Mouse (Mus musculus): ENCODE results near the gene Trp53.

Gene Trp53

DNA sequence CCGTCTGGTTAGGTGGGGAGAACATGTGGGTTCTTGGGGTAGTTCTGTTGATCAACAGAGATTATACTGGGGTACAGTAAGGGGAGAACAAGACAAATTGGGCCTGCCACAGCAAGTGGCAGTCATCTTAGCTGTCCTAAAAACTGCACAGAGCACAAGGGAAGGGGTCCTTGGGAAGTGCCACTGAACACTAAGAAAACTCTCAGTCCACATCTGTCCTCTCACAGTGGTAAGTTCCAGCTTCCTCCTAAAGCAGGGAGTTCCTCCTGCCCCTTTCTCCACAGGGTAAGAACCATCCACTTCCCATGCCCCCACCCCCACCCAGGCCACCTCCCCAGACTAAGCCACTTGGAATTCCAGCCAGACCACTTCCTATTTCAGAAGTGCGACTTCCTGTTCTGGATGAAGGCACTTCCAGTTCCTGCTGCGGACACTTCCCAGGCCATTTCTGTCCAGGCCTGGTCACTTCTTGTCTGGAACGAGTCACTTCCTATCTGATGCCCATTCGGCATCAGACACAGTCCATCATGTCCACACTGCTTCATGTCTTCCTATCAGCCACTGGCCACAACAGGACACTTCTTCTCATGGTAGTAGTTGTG, 25.5 kb upstream of the Trp53 start:
- DNase-seq (ENCODE audit: low read depth, low spot score) = no peak
- Histone ChIP-seq H3K36me3 (ENCODE audit: control insufficient read depth, insufficient read depth, low read length, poor library complexity, severe bottlenecking) (no peaks in the 10 kb centered on the region), H3K27me3 (ENCODE audit: control insufficient read depth, insufficient read depth, low read length, poor library complexity, severe bottlenecking) (no peaks in the 10 kb centered on the region)

- Histone ChIP-seq H3K27me3 (ENCODE audit: control insufficient read depth, insufficient read depth, low read length, poor library complexity, severe bottlenecking) (no peaks in the 10 kb centered on the region), H3K36me3 (ENCODE audit: control insufficient read depth, insufficient read depth, low read length, poor library complexity, severe bottlenecking) (peaks cover 11% of the 10 kb centered on the region)
- no peak for DNase-seq (ENCODE audit: low read depth, low spot score)
Observed at GRCm38 (mm10) chr11:69557381-69557958, 22.7 kb upstream of the Trp53 start.

GRCm38 (mm10) chr11:69558756-69559155, 21.4 kb upstream of the Trp53 start:
- no peak for DNase-seq (ENCODE audit: low read depth, low spot score)
- peaks cover 14% of the 10 kb centered on the region for H3K36me3 ChIP-seq (ENCODE audit: control insufficient read depth, insufficient read depth, low read length, poor library complexity, severe bottlenecking)
- no peaks in the 10 kb centered on the region for H3K27me3 ChIP-seq (ENCODE audit: control insufficient read depth, insufficient read depth, low read length, poor library complexity, severe bottlenecking)

DNA sequence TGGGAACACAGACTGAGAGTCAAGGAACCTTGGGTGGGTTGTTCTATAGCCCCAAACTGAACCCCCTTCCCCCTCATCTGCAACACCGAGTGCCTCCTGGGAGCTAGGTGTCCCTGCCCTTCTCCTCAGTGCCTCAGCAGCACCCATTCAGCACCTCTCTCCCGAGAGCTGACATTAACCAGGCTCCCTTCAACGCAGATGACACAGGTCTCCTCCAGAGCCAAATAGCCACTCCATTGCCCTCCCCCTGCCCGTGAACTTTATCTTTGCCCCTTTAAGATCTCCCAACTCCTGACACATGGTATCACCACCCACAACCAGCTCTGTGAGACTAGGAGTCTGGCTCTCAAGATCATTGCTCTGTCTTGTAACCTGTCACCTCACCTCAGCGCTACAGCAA, 21.0 kb upstream of the Trp53 start:
- DNase-seq (ENCODE audit: low read depth, low spot score) = no peak
- H3K27me3 ChIP-seq (ENCODE audit: control insufficient read depth, insufficient read depth, low read length, poor library complexity, severe bottlenecking) = no peaks in the 10 kb centered on the region
- peaks cover 14% of the 10 kb centered on the region for H3K36me3 ChIP-seq (ENCODE audit: control insufficient read depth, insufficient read depth, low read length, poor library complexity, severe bottlenecking)

DNA sequence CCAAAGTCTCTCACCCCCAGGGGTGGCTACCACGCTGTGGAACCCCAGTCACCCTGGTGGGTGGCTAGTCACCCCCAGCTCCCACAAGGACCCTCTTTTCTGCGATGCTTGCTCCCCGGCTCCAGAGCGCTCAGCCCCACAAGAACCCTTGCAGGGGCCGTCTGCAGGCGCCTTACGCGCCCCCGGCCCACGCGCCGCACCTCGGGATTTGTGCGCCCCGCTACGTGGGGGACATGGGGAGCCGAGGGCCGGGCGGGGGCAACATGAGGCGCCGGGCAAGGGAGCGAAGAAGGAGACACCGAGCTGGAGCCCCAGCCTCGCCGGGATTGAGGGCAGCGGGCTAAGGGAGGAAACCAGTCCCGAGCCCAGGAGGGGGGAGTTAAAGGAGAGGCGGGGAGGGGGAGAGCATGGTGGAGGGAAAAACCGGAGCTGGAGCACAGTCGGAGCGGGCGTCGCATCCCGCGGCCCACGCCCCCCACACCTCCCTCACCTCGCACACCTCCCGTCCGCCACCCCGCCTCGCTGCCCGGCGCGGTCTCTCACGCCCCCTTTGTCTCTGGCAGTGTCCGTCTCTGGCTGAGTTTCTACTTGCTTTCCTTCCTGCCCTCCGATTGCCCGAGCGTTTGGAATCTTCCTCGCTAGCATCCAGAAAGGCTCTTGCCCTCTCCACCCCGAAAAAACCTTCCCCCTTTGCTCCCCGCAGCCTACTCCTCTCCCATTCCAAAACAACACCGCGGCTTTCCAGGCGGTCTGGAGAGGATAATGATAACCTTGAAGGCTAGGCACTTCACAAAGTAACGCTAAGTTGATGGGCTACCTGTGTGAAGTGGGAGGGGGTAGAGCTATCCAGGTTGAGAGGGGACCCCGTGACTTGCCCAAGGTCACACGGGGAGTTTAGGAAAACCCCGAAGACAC, 20.1 kb upstream of the Trp53 start, which contains the start of gene Efnb3:
Efnb3 (minus strand) TSS at position 355 of the 915 bp plus-strand sequence.
- no peak for DNase-seq (ENCODE audit: low read depth, low spot score)
- Histone ChIP-seq H3K27me3 (ENCODE audit: control insufficient read depth, insufficient read depth, low read length, poor library complexity, severe bottlenecking) (no peaks in the 10 kb centered on the region), H3K36me3 (ENCODE audit: control insufficient read depth, insufficient read depth, low read length, poor library complexity, severe bottlenecking) (peaks cover 14% of the 10 kb centered on the region)

- no peak for DNase-seq (ENCODE audit: low read depth, low spot score)
- H3K27me3 ChIP-seq (ENCODE audit: control insufficient read depth, insufficient read depth, low read length, poor library complexity, severe bottlenecking) = no peaks in the 10 kb centered on the region
- H3K36me3 ChIP-seq (ENCODE audit: control insufficient read depth, insufficient read depth, low read length, poor library complexity, severe bottlenecking) = peaks cover 14% of the 10 kb centered on the region
Observed at GRCm38 (mm10) chr11:69560896-69561854, 19.0 kb upstream of the Trp53 start.

- no peak for DNase-seq (ENCODE audit: low read depth, low spot score)
- no peaks in the 10 kb centered on the region for H3K27me3 ChIP-seq (ENCODE audit: control insufficient read depth, insufficient read depth, low read length, poor library complexity, severe bottlenecking)
- peaks cover 14% of the 10 kb centered on the region for H3K36me3 ChIP-seq (ENCODE audit: control insufficient read depth, insufficient read depth, low read length, poor library complexity, severe bottlenecking)
Observed at GRCm38 (mm10) chr11:69563373-69563772, 16.8 kb upstream of the Trp53 start.

DNA sequence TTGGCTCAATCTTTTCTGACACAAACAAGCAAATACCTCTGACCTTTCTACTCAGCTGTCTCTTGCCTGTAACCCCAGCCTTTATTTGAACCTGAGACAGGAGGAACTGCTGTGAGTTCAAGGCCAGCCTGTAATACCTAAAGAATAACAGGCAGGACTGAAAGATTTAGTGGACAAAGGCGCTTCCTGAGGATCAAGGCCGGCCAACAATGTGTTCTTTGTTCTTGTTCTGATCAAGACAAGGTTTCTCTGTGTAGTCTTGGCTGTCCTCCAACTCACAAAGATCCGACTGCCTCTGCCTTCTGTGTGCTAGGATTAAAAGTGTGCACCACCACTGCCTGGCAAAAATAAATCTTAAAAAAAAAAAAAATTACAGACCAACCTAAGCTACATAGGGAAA, 15.8 kb upstream of the Trp53 start:
- no peak for DNase-seq (ENCODE audit: low read depth, low spot score)
- Histone ChIP-seq H3K36me3 (ENCODE audit: control insufficient read depth, insufficient read depth, low read length, poor library complexity, severe bottlenecking) (peaks cover 14% of the 10 kb centered on the region), H3K27me3 (ENCODE audit: control insufficient read depth, insufficient read depth, low read length, poor library complexity, severe bottlenecking) (no peaks in the 10 kb centered on the region)

GRCm38 (mm10) chr11:69565131-69565530, 15.0 kb upstream of the Trp53 start:
- Histone ChIP-seq H3K27me3 (ENCODE audit: control insufficient read depth, insufficient read depth, low read length, poor library complexity, severe bottlenecking) (no peaks in the 10 kb centered on the region), H3K36me3 (ENCODE audit: control insufficient read depth, insufficient read depth, low read length, poor library complexity, severe bottlenecking) (peaks cover 14% of the 10 kb centered on the region)
- no peak for DNase-seq (ENCODE audit: low read depth, low spot score)

- DNase-seq (ENCODE audit: low read depth, low spot score) = peak; percentile 68
- no peaks in the 10 kb centered on the region for H3K27me3 ChIP-seq (ENCODE audit: control insufficient read depth, insufficient read depth, low read length, poor library complexity, severe bottlenecking)
- H3K36me3 ChIP-seq (ENCODE audit: control insufficient read depth, insufficient read depth, low read length, poor library complexity, severe bottlenecking) = no peaks in the 10 kb centered on the region; the same call in none of the 2 replicates
Observed at GRCm38 (mm10) chr11:69575220-69575619, 4.9 kb upstream of the Trp53 start.

GRCm38 (mm10) chr11:69576307-69576706, 3.9 kb upstream of the Trp53 start:
- no peaks in the 10 kb centered on the region; the same call in 1 of the 2 replicates for H3K36me3 ChIP-seq (ENCODE audit: control insufficient read depth, insufficient read depth, low read length, poor library complexity, severe bottlenecking)
- no peak for DNase-seq (ENCODE audit: low read depth, low spot score)

GRCm38 (mm10) chr11:69578301-69578700, 1.9 kb upstream of the Trp53 start:
- no peaks in the 10 kb centered on the region; the same call in 1 of the 2 replicates for H3K36me3 ChIP-seq (ENCODE audit: control insufficient read depth, insufficient read depth, low read length, poor library complexity, severe bottlenecking)
- H3K27me3 ChIP-seq (ENCODE audit: control insufficient read depth, insufficient read depth, low read length, poor library complexity, severe bottlenecking) = no peaks in the 10 kb centered on the region
- no peak for DNase-seq (ENCODE audit: low read depth, low spot score)

More at GRCm38 (mm10) chr11:69576307-69576706, 3.9 kb upstream of the Trp53 start:
- H3K27me3 ChIP-seq (ENCODE audit: control insufficient read depth, insufficient read depth, low read length, poor library complexity, severe bottlenecking) = no peaks in the 10 kb centered on the region

GRCm38 (mm10) chr11:69579128-69580017, 786 bp upstream of the Trp53 start:
- DNase-seq (ENCODE audit: low read depth, low spot score) = peak; percentile 94
- no peaks in the 10 kb centered on the region for H3K27me3 ChIP-seq (ENCODE audit: control insufficient read depth, insufficient read depth, low read length, poor library complexity, severe bottlenecking)
- H3K36me3 ChIP-seq (ENCODE audit: control insufficient read depth, insufficient read depth, low read length, poor library complexity, severe bottlenecking) = no peaks in the 10 kb centered on the region; the same call in 1 of the 2 replicates

Data from splenic B cell, adult 2 months (primary cell).